Mouse (Mus musculus): Measurements from ENCODE around the gene Fkbp1b.
"Not testable (repeated sequence)": the region's sequence is repeated elsewhere in the genome, so short reads cannot be mapped to it uniquely, and the experiment has no call there.

The Fkbp1b gene

GRCm38 (mm10) chr12:4859241-4859914 lies 18.0 kb upstream of the Fkbp1b start:
- in situ Hi-C loops (cut with MboI; ENCODE audit: low pct_unique_long_range_greater_than_20kb in 1 of 2, low sequenced_read_pairs in 2 of 2, unreplicated experiment in 1 of 2), result no loop called here

- in situ Hi-C loops (cut with MboI; ENCODE audit: low pct_unique_long_range_greater_than_20kb in 1 of 2, low sequenced_read_pairs in 2 of 2, unreplicated experiment in 1 of 2), result no loop called here
These were observed 15.4 kb upstream of the Fkbp1b start for GRCm38 (mm10) chr12:4856834-4857233.

GRCm38 (mm10) chr12:4856160-4856559 lies 14.8 kb upstream of the Fkbp1b start:
- in situ Hi-C loops (cut with MboI; ENCODE audit: low pct_unique_long_range_greater_than_20kb in 1 of 2, low sequenced_read_pairs in 2 of 2, unreplicated experiment in 1 of 2), result no loop called here

GRCm38 (mm10) chr12:4843741-4844140 lies 2.4 kb upstream of the Fkbp1b start:
- in situ Hi-C loops (cut with MboI; ENCODE audit: low pct_unique_long_range_greater_than_20kb in 1 of 2, low sequenced_read_pairs in 2 of 2, unreplicated experiment in 1 of 2), result no loop called here

- in situ Hi-C loops (cut with MboI; ENCODE audit: low pct_unique_long_range_greater_than_20kb in 1 of 2, low sequenced_read_pairs in 2 of 2, unreplicated experiment in 1 of 2), result no loop called here
These were observed 1.7 kb upstream of the Fkbp1b start, which contains the start of gene Wdcp for GRCm38 (mm10) chr12:4842890-4843597. TSS of gene Wdcp (plus strand) at chr12:4843303.

- in situ Hi-C loops (cut with MboI; ENCODE audit: low pct_unique_long_range_greater_than_20kb in 1 of 2, low sequenced_read_pairs in 2 of 2, unreplicated experiment in 1 of 2), result no loop called here
These were observed 1.1 kb upstream of the Fkbp1b start for GRCm38 (mm10) chr12:4842456-4842855.

- in situ Hi-C loops (cut with MboI; ENCODE audit: low pct_unique_long_range_greater_than_20kb in 1 of 2, low sequenced_read_pairs in 2 of 2, unreplicated experiment in 1 of 2), result no loop called here
These were observed 650 bp downstream of the Fkbp1b start for GRCm38 (mm10) chr12:4840741-4841140.

GRCm38 (mm10) chr12:4840010-4840409 lies 1.4 kb downstream of the Fkbp1b start:
- in situ Hi-C loops (cut with MboI; ENCODE audit: low pct_unique_long_range_greater_than_20kb in 1 of 2, low sequenced_read_pairs in 2 of 2, unreplicated experiment in 1 of 2), result no loop called here

GRCm38 (mm10) chr12:4836959-4837358 lies 4.4 kb downstream of the Fkbp1b start:
- in situ Hi-C loops (cut with MboI; ENCODE audit: low pct_unique_long_range_greater_than_20kb in 1 of 2, low sequenced_read_pairs in 2 of 2, unreplicated experiment in 1 of 2), result no loop called here

- in situ Hi-C loops (cut with MboI; ENCODE audit: low pct_unique_long_range_greater_than_20kb in 1 of 2, low sequenced_read_pairs in 2 of 2, unreplicated experiment in 1 of 2), result no loop called here
These were observed 14.1 kb downstream of the Fkbp1b start for GRCm38 (mm10) chr12:4827256-4827655.

GRCm38 (mm10) chr12:4817361-4818101 lies 23.9 kb downstream of the Fkbp1b start, which contains the start of gene Sf3b6:
TSS of gene Sf3b6 (plus strand) at chr12:4817544.
- in situ Hi-C loops (cut with MboI; ENCODE audit: low pct_unique_long_range_greater_than_20kb in 1 of 2, low sequenced_read_pairs in 2 of 2, unreplicated experiment in 1 of 2), result no loop called here

GRCm38 (mm10) chr12:4816680-4817360 lies 24.6 kb downstream of the Fkbp1b start:
- in situ Hi-C loops (cut with MboI; ENCODE audit: low pct_unique_long_range_greater_than_20kb in 1 of 2, low sequenced_read_pairs in 2 of 2, unreplicated experiment in 1 of 2), result no loop called here

- in situ Hi-C loops (cut with MboI; ENCODE audit: low pct_unique_long_range_greater_than_20kb in 1 of 2, low sequenced_read_pairs in 2 of 2, unreplicated experiment in 1 of 2), result no loop called here
These were observed 27.8 kb downstream of the Fkbp1b start for GRCm38 (mm10) chr12:4813636-4814035.

- in situ Hi-C loops (cut with MboI; ENCODE audit: low pct_unique_long_range_greater_than_20kb in 1 of 2, low sequenced_read_pairs in 2 of 2, unreplicated experiment in 1 of 2), result no loop called here
These were observed 29.7 kb downstream of the Fkbp1b start for GRCm38 (mm10) chr12:4811705-4812104.

- in situ Hi-C loops (cut with MboI; ENCODE audit: low pct_unique_long_range_greater_than_20kb in 1 of 2, low sequenced_read_pairs in 2 of 2, unreplicated experiment in 1 of 2), result no loop called here
These were observed 30.4 kb downstream of the Fkbp1b start for GRCm38 (mm10) chr12:4811036-4811435.

- in situ Hi-C loops (cut with MboI; ENCODE audit: low pct_unique_long_range_greater_than_20kb in 1 of 2, low sequenced_read_pairs in 2 of 2, unreplicated experiment in 1 of 2), result not testable (repeated sequence)
These were observed 43.9 kb downstream of the Fkbp1b start for GRCm38 (mm10) chr12:4797471-4797870.

GRCm38 (mm10) chr12:4793718-4794117 lies 47.7 kb downstream of the Fkbp1b start:
- in situ Hi-C loops (cut with MboI; ENCODE audit: low pct_unique_long_range_greater_than_20kb in 1 of 2, low sequenced_read_pairs in 2 of 2, unreplicated experiment in 1 of 2), result no loop called here

GRCm38 (mm10) chr12:4788128-4788527 lies 53.3 kb downstream of the Fkbp1b start:
- in situ Hi-C loops (cut with MboI; ENCODE audit: low pct_unique_long_range_greater_than_20kb in 1 of 2, low sequenced_read_pairs in 2 of 2, unreplicated experiment in 1 of 2), result not testable (repeated sequence)

- in situ Hi-C loops (cut with MboI; ENCODE audit: low pct_unique_long_range_greater_than_20kb in 1 of 2, low sequenced_read_pairs in 2 of 2, unreplicated experiment in 1 of 2), result no loop called here
These were observed 56.9 kb downstream of the Fkbp1b start for GRCm38 (mm10) chr12:4784466-4784865.

All from mouse embryonic stem cell (cell line).